Mouse (Mus musculus) kidney, adult 18-20 months (tissue): ENCODE data around the gene Apip.
A peak's percentile ranks its signal among the peaks of the same experiment; 100 is the strongest.

ENCODE experiments used
- DNase-seq: peaks from one replicate; pipeline ENCODE4 v3.0.0; 2021

The Apip gene

GRCm38 (mm10) chr2:103073219-103073982 is at the start of gene Apip, which contains the start of gene Pdhx:
Gene Apip (plus strand): TSS chr2:103073675.
Gene Pdhx (minus strand): TSS chr2:103073513.
- DNase-seq: peak; percentile 100

GRCm38 (mm10) chr2:103037831-103038230 is 35.6 kb upstream of the Apip start:
- DNase-seq: no peak

- DNase-seq: no peak
These were observed 32.6 kb upstream of the Apip start for GRCm38 (mm10) chr2:103040896-103041295.

- no peak for DNase-seq
These were observed 28.2 kb upstream of the Apip start for GRCm38 (mm10) chr2:103045286-103045685.

GRCm38 (mm10) chr2:103051937-103052893 is 21.3 kb upstream of the Apip start:
- DNase-seq: no peak

GRCm38 (mm10) chr2:103055820-103056219 is 17.7 kb upstream of the Apip start:
- no peak for DNase-seq

- no peak for DNase-seq
These were observed 15.2 kb upstream of the Apip start for GRCm38 (mm10) chr2:103058266-103058665.

GRCm38 (mm10) chr2:103062865-103063264 is 10.6 kb upstream of the Apip start:
- DNase-seq: peak; percentile 52

GRCm38 (mm10) chr2:103066683-103067551 is 6.6 kb upstream of the Apip start:
- DNase-seq: no peak

- DNase-seq: no peak
These were observed 5.8 kb upstream of the Apip start for GRCm38 (mm10) chr2:103067552-103068207.

GRCm38 (mm10) chr2:103068602-103069001 is 4.9 kb upstream of the Apip start:
- DNase-seq: no peak

- no peak for DNase-seq
These were observed 3.6 kb upstream of the Apip start for GRCm38 (mm10) chr2:103069752-103070405.

- DNase-seq: no peak
These were observed 2.9 kb upstream of the Apip start for GRCm38 (mm10) chr2:103070586-103070985.

- DNase-seq: no peak
These were observed 7.6 kb downstream of the Apip start for GRCm38 (mm10) chr2:103081117-103081516.

GRCm38 (mm10) chr2:103081706-103082105 is 8.2 kb downstream of the Apip start:
- DNase-seq: no peak

- DNase-seq: no peak
These were observed 9.4 kb downstream of the Apip start for GRCm38 (mm10) chr2:103082853-103083252.

- no peak for DNase-seq
These were observed 11.0 kb downstream of the Apip start for GRCm38 (mm10) chr2:103084451-103084850.

- no peak for DNase-seq
These were observed 12.2 kb downstream of the Apip start for GRCm38 (mm10) chr2:103085633-103086032.

GRCm38 (mm10) chr2:103086432-103086831 is 13.0 kb downstream of the Apip start:
- no peak for DNase-seq

GRCm38 (mm10) chr2:103088099-103088498 is 14.6 kb downstream of the Apip start:
- no peak for DNase-seq

GRCm38 (mm10) chr2:103089521-103089920 is 16.0 kb downstream of the Apip start:
- no peak for DNase-seq

- DNase-seq: no peak
These were observed 29.1 kb downstream of the Apip start for GRCm38 (mm10) chr2:103102595-103102994.
